Mouse (Mus musculus) forelimb bud, embryonic 11.5 days (tissue): ENCODE results near the gene Stra6l.

Experiments used
- DNase-seq: peaks from one replicate; pipeline ENCODE4 v3.0.0-alpha.2; 2012; ENCODE audit warnings: low read depth, low spot score

Stra6l gene

DNA sequence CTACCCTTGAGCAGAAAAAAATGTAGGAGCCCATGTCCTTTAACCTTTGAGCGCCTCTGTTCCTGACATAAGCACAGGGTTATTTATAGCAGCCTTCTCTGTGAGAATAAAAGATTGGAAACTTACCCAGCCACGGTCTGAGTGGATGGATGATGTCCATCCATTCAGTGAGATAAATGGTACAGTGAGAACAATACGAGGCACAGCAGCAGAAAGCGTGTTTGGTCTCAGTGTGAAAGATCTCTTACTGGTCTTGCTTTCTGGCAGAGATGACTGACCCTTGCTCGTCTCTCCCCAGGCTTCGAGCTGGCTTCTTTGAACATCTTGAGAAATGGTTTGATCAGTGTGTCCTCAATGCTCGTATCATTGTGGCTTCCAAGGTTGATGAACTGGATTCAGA lies 68.6 kb downstream of the Stra6l start:
- DNase-seq: no peak

DNA sequence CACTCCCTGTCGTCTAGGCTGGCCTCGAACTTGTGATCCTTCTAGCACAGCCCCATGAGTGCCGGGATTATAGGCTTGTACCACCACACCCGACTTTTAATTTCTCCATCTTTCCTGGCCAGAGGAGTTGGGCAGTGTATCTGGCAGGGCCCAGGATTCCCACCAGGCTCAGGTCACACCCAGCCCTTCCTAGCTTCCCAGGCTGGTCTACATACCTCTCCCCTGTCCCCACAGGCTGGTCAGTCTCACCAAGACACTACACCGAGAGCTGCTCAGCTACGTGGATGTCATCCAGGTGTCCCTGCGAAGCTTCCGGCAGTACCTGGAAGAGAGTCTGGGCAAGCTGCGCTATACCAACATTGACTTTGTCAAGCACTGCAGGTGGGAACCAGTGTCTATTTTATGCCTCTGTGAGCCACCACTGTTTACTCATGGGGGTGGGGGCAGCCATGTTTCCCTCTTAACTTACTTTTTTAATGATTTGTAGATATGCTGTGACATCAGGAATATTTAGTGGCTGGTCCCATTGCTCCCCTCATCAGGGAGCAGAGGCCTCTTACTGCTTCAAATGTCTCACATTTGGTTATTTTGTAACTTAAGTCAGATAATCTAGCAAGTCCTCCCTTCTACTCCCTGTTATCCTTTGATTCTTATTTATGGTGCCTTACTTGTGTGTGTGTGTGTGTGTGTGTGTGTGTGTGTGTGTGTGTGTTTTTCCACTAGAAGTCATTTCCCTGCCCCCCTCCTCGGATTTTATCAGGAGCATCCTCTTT lies 73.4 kb downstream of the Stra6l start:
- DNase-seq: no peak

DNA sequence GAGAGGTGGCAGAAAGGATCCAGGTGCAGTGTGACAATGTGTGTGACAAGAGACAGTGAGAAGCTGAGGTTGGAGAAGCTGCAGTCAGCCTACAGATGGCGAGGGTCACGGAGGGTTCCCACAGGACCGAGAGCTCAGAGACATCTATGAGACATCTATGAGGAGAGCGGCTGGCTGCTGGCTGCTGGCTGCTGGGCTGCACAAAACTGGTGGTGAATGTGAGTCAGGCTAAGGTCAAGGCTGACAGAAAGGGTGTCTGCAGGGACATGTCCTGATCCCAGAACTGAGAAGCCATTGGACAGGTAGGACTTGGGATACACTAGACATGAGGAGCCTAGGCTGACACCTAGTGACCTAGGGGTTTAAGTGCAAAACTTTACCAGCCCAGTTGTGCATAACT lies 75.5 kb downstream of the Stra6l start:
- DNase-seq: no peak

DNA sequence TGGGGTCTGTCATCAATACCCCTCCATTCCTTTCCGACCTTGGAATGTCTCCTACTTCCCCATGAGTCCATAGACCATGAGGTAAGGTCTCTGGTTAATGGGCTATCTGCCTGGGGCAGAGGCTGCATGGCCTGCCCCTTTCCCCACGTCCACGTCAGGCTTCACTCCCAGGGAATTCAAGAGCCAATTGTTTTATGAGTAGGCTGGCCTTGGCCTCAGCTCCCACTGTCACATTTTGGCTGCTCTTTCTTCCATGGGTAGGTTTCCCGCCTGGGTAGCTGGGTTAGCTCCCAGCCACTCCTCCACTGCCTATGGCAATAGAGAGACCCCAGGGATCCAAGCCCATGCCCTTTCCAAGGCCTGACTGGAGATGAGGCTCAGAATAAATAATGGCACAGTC lies 80.1 kb downstream of the Stra6l start:
- no peak for DNase-seq
